Mouse (Mus musculus): Measurements from ENCODE around the gene Abcc4. TPM values are rescaled to one million over a fixed set of nuclear protein-coding genes. Genes with fewer than 3 reads are reported as not detected.

Gene Abcc4
- total RNA-seq, 2 experiments from 2014 or later: 7.8 to 10.0 TPM

GRCm38 (mm10) chr14:118507829-118508228 lies 198.2 kb downstream of the Abcc4 start:
- no peak for DNase-seq (ENCODE audit: low spot score)

- peak; percentile 18 for DNase-seq (ENCODE audit: low spot score)
Observed at GRCm38 (mm10) chr14:118506591-118507146, 199.3 kb downstream of the Abcc4 start.

GRCm38 (mm10) chr14:118496767-118497166 lies 209.3 kb downstream of the Abcc4 start:
- DNase-seq (ENCODE audit: low spot score): no peak

GRCm38 (mm10) chr14:118495458-118495857 lies 210.6 kb downstream of the Abcc4 start:
- DNase-seq (ENCODE audit: low spot score): no peak

GRCm38 (mm10) chr14:118491708-118492107 lies 214.3 kb downstream of the Abcc4 start:
- DNase-seq (ENCODE audit: low spot score): no peak

- no peak for DNase-seq (ENCODE audit: low spot score)
Observed at GRCm38 (mm10) chr14:118491300-118491699, 214.7 kb downstream of the Abcc4 start.

- no peak for DNase-seq (ENCODE audit: low spot score)
Observed at GRCm38 (mm10) chr14:118490525-118490924, 215.5 kb downstream of the Abcc4 start.

- no peak for DNase-seq (ENCODE audit: low spot score)
Observed at GRCm38 (mm10) chr14:118486349-118486748, 219.7 kb downstream of the Abcc4 start.

GRCm38 (mm10) chr14:118485646-118486045 lies 220.4 kb downstream of the Abcc4 start:
- DNase-seq (ENCODE audit: low spot score): no peak

- DNase-seq (ENCODE audit: low spot score): no peak
Observed at GRCm38 (mm10) chr14:118482320-118482719, 223.7 kb downstream of the Abcc4 start.

- no peak for DNase-seq (ENCODE audit: low spot score)
Observed at GRCm38 (mm10) chr14:118481779-118482178, 224.2 kb downstream of the Abcc4 start.

GRCm38 (mm10) chr14:118476329-118476728 lies 229.7 kb downstream of the Abcc4 start:
- no peak for DNase-seq (ENCODE audit: low spot score)

- DNase-seq (ENCODE audit: low spot score): no peak
Observed at GRCm38 (mm10) chr14:118475100-118475454, 230.9 kb downstream of the Abcc4 start.

GRCm38 (mm10) chr14:118474226-118475099 lies 231.6 kb downstream of the Abcc4 start:
- DNase-seq (ENCODE audit: low spot score): no peak

GRCm38 (mm10) chr14:118473831-118474193 lies 232.2 kb downstream of the Abcc4 start:
- no peak for DNase-seq (ENCODE audit: low spot score)

- DNase-seq (ENCODE audit: low spot score): no peak
Observed at GRCm38 (mm10) chr14:118473188-118473830, 232.7 kb downstream of the Abcc4 start.

- DNase-seq (ENCODE audit: low spot score): no peak
Observed at GRCm38 (mm10) chr14:118465331-118465730, 240.7 kb downstream of the Abcc4 start.

GRCm38 (mm10) chr14:118464401-118464800 lies 241.6 kb downstream of the Abcc4 start:
- no peak for DNase-seq (ENCODE audit: low spot score)

GRCm38 (mm10) chr14:118452572-118452971 lies 253.4 kb downstream of the Abcc4 start:
- DNase-seq (ENCODE audit: low spot score): no peak

- no peak for DNase-seq (ENCODE audit: low spot score)
Observed at GRCm38 (mm10) chr14:118440155-118440554, 265.9 kb downstream of the Abcc4 start.

GRCm38 (mm10) chr14:118437156-118437931 lies 268.7 kb downstream of the Abcc4 start:
- DNase-seq (ENCODE audit: low spot score): no peak

- no peak for DNase-seq (ENCODE audit: low spot score)
Observed at GRCm38 (mm10) chr14:118436791-118437155, 269.2 kb downstream of the Abcc4 start.
